Mouse (Mus musculus) ES-E14 (cell line): ENCODE data around the gene Rusc1.

Experiments
- CHD2 ChIP-seq: IDR thresholded peaks from 2 replicates; pipeline ENCODE4 v1.6.1; 2014; ENCODE audit warnings: mild to moderate bottlenecking, low read depth, low read length, inconsistent platforms
- MAFK ChIP-seq: IDR thresholded peaks from 2 replicates; pipeline ENCODE4 v1.6.1; 2014; ENCODE audit warnings: mild to moderate bottlenecking, low read depth, low read length, inconsistent platforms; ENCODE audit not compliant: insufficient read depth
- ZC3H11A ChIP-seq: IDR thresholded peaks from 2 replicates; pipeline ENCODE4 v1.6.1; 2012; ENCODE audit warnings: low read depth, mild to moderate bottlenecking, inconsistent platforms, low read length, borderline replicate concordance
- ZNF384 ChIP-seq: IDR thresholded peaks from 2 replicates; pipeline ENCODE4 v1.6.1; 2012; ENCODE audit warnings: low read depth, low read length, inconsistent platforms

GRCm38 (mm10) chr3:89131816-89132215 is 38.7 kb upstream of the Rusc1 start:
- no peak for TF ChIP-seq CHD2
- no peak for TF ChIP-seq MAFK
- TF ChIP-seq ZNF384, result no peak
- no peak for TF ChIP-seq ZC3H11A
